Mouse (Mus musculus) kidney, postnatal 25 days (tissue): ENCODE data around the gene Fzd5.

ENCODE experiments used
- DNase-seq, 2 experiments: peaks; one replicate each; pipeline ENCODE4 v3.0.0; 2021; ENCODE audit warnings: mixed read lengths in 2 of 2

Gene Fzd5

GRCm38 (mm10) chr1:64683039-64683438 is 54.5 kb downstream of the Fzd5 start:
- DNase-seq = no peak

GRCm38 (mm10) chr1:64681499-64681898 is 56.1 kb downstream of the Fzd5 start:
- no peak for DNase-seq
